Mouse (Mus musculus) cerebellum, postnatal 36 days (tissue): ENCODE measurements at regions not wholly inside any gene's neighbourhood (a gene's known extent, or its start where the extent isn't known, plus 50 kb on each side); places are given as distances from the start of the nearest gene placed in this dataset.

Experiments
- DNase-seq, 2 experiments: peaks; one replicate each; pipeline ENCODE4 v3.0.0; 2021 to 2022; ENCODE audit warnings: mixed read lengths in 2 of 2

- no peak for DNase-seq
These were observed 101.2 kb upstream of the Fam184a start for GRCm38 (mm10) chr10:53852091-53852490.

- DNase-seq: no peak
These were observed 99.6 kb upstream of the Fam184a start for GRCm38 (mm10) chr10:53850568-53850967.

- no peak for DNase-seq
These were observed 62.3 kb upstream of the Fam184a start for GRCm38 (mm10) chr10:53813244-53813620.

GRCm38 (mm10) chr10:53812597-53813243 is 61.8 kb upstream of the Fam184a start:
- DNase-seq: no peak

- DNase-seq: peak; percentile 77 to 80
These were observed 61.1 kb upstream of the Fam184a start for GRCm38 (mm10) chr10:53811904-53812596.

- peak in 1 of 2 experiments; percentile 15 for DNase-seq
These were observed 55.8 kb upstream of the Fam184a start for GRCm38 (mm10) chr10:53806697-53807096.

GRCm38 (mm10) chr10:53801048-53801641 is 50.2 kb upstream of the Fam184a start:
- no peak for DNase-seq
